Mouse (Mus musculus): ENCODE measurements at regions not wholly inside any gene's neighbourhood (a gene's known extent, or its start where the extent isn't known, plus 50 kb on each side); places are given as distances from the start of the nearest gene placed in this dataset.

DNA sequence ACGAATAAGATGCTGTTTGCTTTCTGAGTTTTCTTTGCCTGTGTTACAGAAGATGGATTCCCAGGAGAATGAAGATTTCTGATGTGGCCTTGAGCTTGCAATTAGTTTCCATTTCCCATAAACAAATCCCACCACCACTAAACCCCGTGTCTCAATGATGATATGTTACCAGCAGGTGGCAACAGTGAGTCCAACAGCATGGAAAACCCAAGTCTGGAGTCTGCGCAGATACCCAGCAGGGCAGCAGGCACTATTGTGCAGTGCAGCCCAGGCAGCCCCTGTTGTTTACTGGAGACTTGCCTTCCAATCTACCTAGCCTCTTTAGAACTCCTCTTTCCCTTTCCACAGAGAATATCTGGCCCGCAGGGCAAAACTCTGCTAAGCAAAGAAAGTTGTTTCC is 62.7 kb downstream of the Bmp2 start:
- no peak overlapping the region for H3K9ac ChIP-seq (ENCODE audit: low read depth, low read length)
- TF ChIP-seq CTCF (IDR thresholded peaks at IDR 0.05; ENCODE audit: low read depth): peak; percentile 91

GRCm38 (mm10) chr2:133615299-133615698 is 63.3 kb downstream of the Bmp2 start:
- H3K36me3 ChIP-seq (ENCODE audit: control insufficient read depth, insufficient read depth): no peaks in the 10 kb centered on the region
- no peak overlapping the region for H3K9ac ChIP-seq (ENCODE audit: low read depth, low read length)
- 82% methylated on average over 3 of the region's 3 CpGs for WGBS
- TF ChIP-seq CTCF (IDR thresholded peaks at IDR 0.05; ENCODE audit: low read depth): no peak
- ATAC-seq: no peak
- no peak overlapping the region for H3K4me3 ChIP-seq (ENCODE audit: low read depth, low read length)
- no peak overlapping the region for H3K27ac ChIP-seq (ENCODE audit: low read depth, low read length)
- H3K9me3 ChIP-seq (ENCODE audit: control insufficient read depth): no peaks in the 10 kb centered on the region
- no peak overlapping the region for H3K4me2 ChIP-seq (replicated peaks; ENCODE audit: low read depth)
- H3K4me1 ChIP-seq (replicated peaks; ENCODE audit: control insufficient read depth, insufficient read depth, low read length): no peaks in the 10 kb centered on the region
- no peaks in the 10 kb centered on the region for H3K27me3 ChIP-seq (replicated peaks; ENCODE audit: control insufficient read depth, insufficient read depth, low read length)

More for the DNA sequence above, 62.7 kb downstream of the Bmp2 start:
- no peak overlapping the region for H3K4me3 ChIP-seq (ENCODE audit: low read depth, low read length)
- no peak for ATAC-seq
- no peaks in the 10 kb centered on the region for H3K27me3 ChIP-seq (replicated peaks; ENCODE audit: control insufficient read depth, insufficient read depth, low read length)
- no peaks in the 10 kb centered on the region for H3K4me1 ChIP-seq (replicated peaks; ENCODE audit: control insufficient read depth, insufficient read depth, low read length)
- H3K27ac ChIP-seq (ENCODE audit: low read depth, low read length): no peak overlapping the region
- no peaks in the 10 kb centered on the region for H3K36me3 ChIP-seq (ENCODE audit: control insufficient read depth, insufficient read depth)
- no peaks in the 10 kb centered on the region for H3K9me3 ChIP-seq (ENCODE audit: control insufficient read depth)
- 30% methylated on average over 4 of the region's 4 CpGs for WGBS
- no peak overlapping the region for H3K4me2 ChIP-seq (replicated peaks; ENCODE audit: low read depth)

DNA sequence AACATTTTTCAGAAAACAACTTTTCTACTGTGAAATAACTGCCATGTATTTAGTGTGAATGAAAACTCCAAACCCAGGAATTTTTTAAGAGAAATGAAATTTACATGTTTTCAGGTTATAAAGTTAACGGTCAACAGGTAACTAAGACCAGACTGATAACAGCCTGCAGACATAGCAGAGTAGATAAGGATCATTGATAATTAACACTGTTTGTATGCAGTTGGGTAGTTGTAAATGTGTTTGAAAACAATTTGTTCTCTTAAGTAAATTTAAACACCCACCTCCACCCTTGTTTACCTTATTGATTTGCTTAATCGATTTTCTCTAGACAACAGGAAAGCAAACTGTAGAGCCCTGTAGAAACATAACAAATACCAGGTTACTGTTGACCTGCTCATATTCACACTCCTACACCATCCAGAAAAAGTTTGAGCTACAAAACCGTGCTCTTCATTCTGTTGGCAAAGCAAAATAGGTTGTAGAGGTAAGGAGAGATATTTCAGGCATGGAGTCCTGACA is 65.4 kb downstream of the Bmp2 start:
- Histone ChIP-seq H3K36me3 (ENCODE audit: control insufficient read depth, insufficient read depth) (no peaks in the 10 kb centered on the region), H3K9ac (ENCODE audit: low read depth, low read length) (no peak overlapping the region), H3K27me3 (replicated peaks; ENCODE audit: control insufficient read depth, insufficient read depth, low read length) (no peaks in the 10 kb centered on the region), H3K9me3 (ENCODE audit: control insufficient read depth) (no peaks in the 10 kb centered on the region), H3K4me1 (replicated peaks; ENCODE audit: control insufficient read depth, insufficient read depth, low read length) (no peaks in the 10 kb centered on the region), H3K27ac (ENCODE audit: low read depth, low read length) (no peak overlapping the region), H3K4me2 (replicated peaks; ENCODE audit: low read depth) (no peak overlapping the region), H3K4me3 (ENCODE audit: low read depth, low read length) (no peak overlapping the region)
- WGBS: 22% methylated on average over 3 of the region's 3 CpGs
- ATAC-seq: no peak
- no peak for TF ChIP-seq CTCF (IDR thresholded peaks at IDR 0.05; ENCODE audit: low read depth)

DNA sequence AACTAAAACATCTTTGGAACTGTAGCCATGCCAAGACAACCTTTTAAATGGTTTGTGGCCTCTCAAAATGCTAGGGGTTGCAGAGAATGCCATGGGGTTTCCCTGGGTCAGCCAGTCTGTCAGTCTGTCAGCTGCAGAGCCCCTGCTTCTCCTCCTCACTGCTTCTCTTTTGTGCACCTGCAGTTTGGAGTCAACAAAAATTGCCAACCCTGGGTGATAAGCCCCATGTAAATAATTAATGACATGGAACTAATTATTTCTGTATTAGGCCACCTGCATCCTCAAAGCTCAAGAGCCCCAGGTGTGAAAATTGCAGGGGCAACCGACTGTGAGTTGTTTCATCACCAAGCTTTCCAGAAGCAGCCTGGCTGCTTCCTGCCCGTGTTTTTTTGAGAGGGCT is 70.6 kb downstream of the Bmp2 start:
- Histone ChIP-seq H3K27ac (ENCODE audit: low read depth, low read length) (no peak overlapping the region), H3K4me3 (ENCODE audit: low read depth, low read length) (no peak overlapping the region), H3K27me3 (replicated peaks; ENCODE audit: control insufficient read depth, insufficient read depth, low read length) (no peaks in the 10 kb centered on the region), H3K4me1 (replicated peaks; ENCODE audit: control insufficient read depth, insufficient read depth, low read length) (no peaks in the 10 kb centered on the region), H3K4me2 (replicated peaks; ENCODE audit: low read depth) (no peak overlapping the region), H3K9me3 (ENCODE audit: control insufficient read depth) (no peaks in the 10 kb centered on the region), H3K36me3 (ENCODE audit: control insufficient read depth, insufficient read depth) (no peaks in the 10 kb centered on the region), H3K9ac (ENCODE audit: low read depth, low read length) (no peak overlapping the region)
- 30% methylated on average over 2 of the region's 2 CpGs for WGBS
- no peak for TF ChIP-seq CTCF (IDR thresholded peaks at IDR 0.05; ENCODE audit: low read depth)
- ATAC-seq: no peak

- H3K9me3 ChIP-seq (ENCODE audit: control insufficient read depth): no peaks in the 10 kb centered on the region
- H3K4me2 ChIP-seq (replicated peaks; ENCODE audit: low read depth): no peak overlapping the region
- WGBS: 21% methylated on average over 2 of the region's 2 CpGs
- H3K9ac ChIP-seq (ENCODE audit: low read depth, low read length): no peak overlapping the region
- no peaks in the 10 kb centered on the region for H3K4me1 ChIP-seq (replicated peaks; ENCODE audit: control insufficient read depth, insufficient read depth, low read length)
- TF ChIP-seq CTCF (IDR thresholded peaks at IDR 0.05; ENCODE audit: low read depth): no peak
- no peak overlapping the region for H3K27ac ChIP-seq (ENCODE audit: low read depth, low read length)
- H3K27me3 ChIP-seq (replicated peaks; ENCODE audit: control insufficient read depth, insufficient read depth, low read length): no peaks in the 10 kb centered on the region
- no peak overlapping the region for H3K4me3 ChIP-seq (ENCODE audit: low read depth, low read length)
- ATAC-seq: no peak
- H3K36me3 ChIP-seq (ENCODE audit: control insufficient read depth, insufficient read depth): no peaks in the 10 kb centered on the region
Observed at GRCm38 (mm10) chr2:133625542-133625941, 73.6 kb downstream of the Bmp2 start.

DNA sequence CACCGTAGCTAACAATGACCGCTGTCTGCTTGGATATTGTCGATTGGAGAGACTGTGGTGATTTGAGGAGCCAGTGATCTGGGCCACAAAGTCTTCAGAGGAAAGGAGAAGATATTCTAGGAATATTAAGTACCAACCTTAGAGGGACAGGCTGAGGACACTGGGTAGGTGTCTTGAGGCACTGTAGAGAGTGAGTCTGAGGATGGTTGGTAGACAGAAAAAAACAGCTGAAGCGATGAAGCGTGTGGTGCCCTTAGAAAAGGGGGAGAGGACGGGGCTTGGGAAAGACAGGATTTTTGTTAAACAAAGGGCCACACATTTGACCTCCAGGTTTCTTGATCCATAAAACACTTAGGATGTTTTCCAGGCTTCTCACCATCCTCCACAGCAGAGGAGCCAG is 76.9 kb downstream of the Bmp2 start:
- H3K4me2 ChIP-seq (replicated peaks; ENCODE audit: low read depth): no peak overlapping the region
- H3K4me1 ChIP-seq (replicated peaks; ENCODE audit: control insufficient read depth, insufficient read depth, low read length): no peaks in the 10 kb centered on the region
- no peaks in the 10 kb centered on the region for H3K9me3 ChIP-seq (ENCODE audit: control insufficient read depth)
- H3K36me3 ChIP-seq (ENCODE audit: control insufficient read depth, insufficient read depth): no peaks in the 10 kb centered on the region
- ATAC-seq: no peak
- no peak overlapping the region for H3K4me3 ChIP-seq (ENCODE audit: low read depth, low read length)
- H3K9ac ChIP-seq (ENCODE audit: low read depth, low read length): no peak overlapping the region
- H3K27me3 ChIP-seq (replicated peaks; ENCODE audit: control insufficient read depth, insufficient read depth, low read length): no peaks in the 10 kb centered on the region
- WGBS: 76% methylated on average over 6 of the region's 6 CpGs
- no peak for TF ChIP-seq CTCF (IDR thresholded peaks at IDR 0.05; ENCODE audit: low read depth)
- no peak overlapping the region for H3K27ac ChIP-seq (ENCODE audit: low read depth, low read length)

DNA sequence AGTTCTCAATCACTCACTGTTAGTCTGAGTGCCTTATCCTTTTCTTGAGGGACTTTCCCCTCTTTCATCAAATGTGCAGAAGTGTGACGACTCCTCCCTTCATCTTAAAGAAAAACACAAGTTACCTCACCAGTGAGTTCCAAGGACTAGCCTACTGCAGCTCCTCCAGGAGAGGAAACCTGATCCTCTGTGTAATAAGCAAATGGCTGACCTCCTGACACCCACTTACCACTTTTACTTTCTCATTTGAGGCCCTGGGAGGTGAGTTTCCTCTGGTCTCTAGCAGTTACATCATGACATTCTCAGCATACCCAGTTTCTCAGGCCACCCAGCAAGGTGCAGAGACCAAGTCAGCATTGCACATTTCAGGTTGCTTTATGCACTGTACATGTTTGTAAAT is 83.5 kb downstream of the Bmp2 start:
- Histone ChIP-seq H3K4me2 (replicated peaks; ENCODE audit: low read depth) (no peak overlapping the region), H3K9me3 (ENCODE audit: control insufficient read depth) (no peaks in the 10 kb centered on the region), H3K27ac (ENCODE audit: low read depth, low read length) (no peak overlapping the region), H3K4me1 (replicated peaks; ENCODE audit: control insufficient read depth, insufficient read depth, low read length) (no peaks in the 10 kb centered on the region), H3K9ac (ENCODE audit: low read depth, low read length) (no peak overlapping the region), H3K36me3 (ENCODE audit: control insufficient read depth, insufficient read depth) (no peaks in the 10 kb centered on the region), H3K4me3 (ENCODE audit: low read depth, low read length) (no peak overlapping the region), H3K27me3 (replicated peaks; ENCODE audit: control insufficient read depth, insufficient read depth, low read length) (no peaks in the 10 kb centered on the region)
- WGBS: 0% methylated on average over 1 of the region's 1 CpGs
- ATAC-seq: peak; percentile 22; the same call in 1 of the 2 replicates
- TF ChIP-seq CTCF (IDR thresholded peaks at IDR 0.05; ENCODE audit: low read depth): no peak

Data from intestine, postnatal 0 days (tissue).